Mouse (Mus musculus) telencephalon, adult 2 months (tissue): ENCODE measurements around the gene Fam3c.

Source experiments
- DNase-seq: peaks from one replicate; pipeline ENCODE4 v3.0.0-alpha.2; 2011; ENCODE audit warnings: low read depth, low spot score

The Fam3c gene

DNA sequence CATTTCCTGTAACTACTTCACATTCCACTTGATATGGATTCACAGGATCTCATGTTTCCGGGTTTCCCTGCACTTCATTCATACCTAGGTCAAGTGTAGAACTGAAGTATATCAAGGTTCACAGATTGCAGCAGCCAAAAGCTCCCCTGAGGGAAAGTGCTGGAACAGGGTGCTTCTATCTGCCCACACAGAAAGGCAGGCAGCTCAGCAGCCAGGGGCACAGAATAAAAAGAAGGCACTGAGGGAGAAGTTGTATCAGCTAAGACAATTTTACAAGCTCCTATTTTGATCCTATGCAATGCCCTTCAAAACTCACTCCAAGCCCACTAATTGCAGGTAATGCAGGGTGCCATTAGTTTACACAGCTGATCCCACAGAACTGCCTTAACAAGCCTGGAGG lies 2.0 kb downstream of the Fam3c start:
- peak; percentile 18 for DNase-seq

DNA sequence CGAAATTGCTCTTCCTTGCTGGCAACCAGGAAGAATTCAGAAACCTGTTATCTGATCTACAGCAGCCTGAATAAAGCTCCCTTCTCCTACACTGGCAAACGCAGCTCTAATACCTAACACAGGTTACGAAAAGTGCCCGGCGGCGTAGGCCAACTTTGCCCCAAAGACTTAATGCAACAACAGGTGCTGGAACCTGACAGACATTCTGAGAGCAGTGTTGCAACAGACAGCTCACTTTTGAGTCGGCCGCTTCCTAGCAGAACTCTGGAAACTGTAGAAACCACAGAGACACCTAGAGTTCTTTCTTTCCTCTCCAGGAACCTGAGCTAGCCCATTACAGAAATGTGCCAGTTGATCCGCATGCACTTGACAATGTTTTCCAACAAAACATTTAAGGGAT lies 4.5 kb downstream of the Fam3c start:
- DNase-seq, result no peak

DNA sequence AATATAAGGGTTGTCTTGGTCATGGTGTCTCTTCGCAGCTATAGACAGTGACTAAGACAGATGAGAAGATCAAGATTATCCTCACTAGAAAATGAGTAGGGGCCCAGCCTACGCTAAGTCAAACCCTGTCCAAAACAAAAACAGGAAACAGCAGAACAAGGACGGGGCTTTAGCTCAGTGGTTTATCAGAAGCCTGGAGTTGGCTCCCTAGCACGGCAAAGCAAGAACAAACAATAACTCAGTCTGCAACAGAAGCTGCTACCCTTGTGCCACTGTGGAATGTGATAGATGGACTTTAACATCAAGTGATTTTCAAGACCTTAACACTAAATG lies 5.8 kb downstream of the Fam3c start:
- DNase-seq, result no peak

DNA sequence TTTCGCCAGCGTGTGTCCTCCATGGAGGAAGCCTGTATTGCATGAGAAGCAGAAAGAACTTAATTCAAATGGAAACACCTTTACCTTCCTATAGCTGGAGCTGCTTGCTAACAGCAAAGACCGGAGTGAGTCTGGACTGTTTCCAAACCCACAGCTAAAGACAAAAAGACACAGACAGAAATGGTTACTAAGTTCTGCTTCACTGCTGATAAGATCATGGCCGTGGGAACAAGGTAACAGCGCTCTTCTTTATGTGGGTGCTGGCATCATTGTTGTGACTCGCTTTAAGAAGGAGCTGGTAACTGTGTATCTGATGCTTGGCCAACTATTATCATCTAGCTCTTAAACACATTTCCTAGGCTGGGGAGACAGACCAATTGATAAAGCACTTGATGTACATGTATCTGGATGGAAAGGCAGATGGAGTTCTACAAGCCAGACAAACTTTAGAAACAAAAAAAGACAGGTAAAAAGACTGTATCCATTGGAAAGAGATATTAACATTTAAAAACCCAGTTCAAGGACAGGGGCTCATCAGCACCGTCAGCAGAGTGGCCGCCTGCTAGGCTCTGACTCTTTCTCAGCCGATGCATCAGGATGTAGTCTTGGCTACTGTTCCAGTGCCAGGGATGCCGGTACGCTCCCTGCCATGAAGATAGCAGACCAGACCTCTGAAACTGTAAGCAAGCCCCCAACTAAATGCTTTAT lies 6.4 kb downstream of the Fam3c start:
- DNase-seq, result no peak

DNA sequence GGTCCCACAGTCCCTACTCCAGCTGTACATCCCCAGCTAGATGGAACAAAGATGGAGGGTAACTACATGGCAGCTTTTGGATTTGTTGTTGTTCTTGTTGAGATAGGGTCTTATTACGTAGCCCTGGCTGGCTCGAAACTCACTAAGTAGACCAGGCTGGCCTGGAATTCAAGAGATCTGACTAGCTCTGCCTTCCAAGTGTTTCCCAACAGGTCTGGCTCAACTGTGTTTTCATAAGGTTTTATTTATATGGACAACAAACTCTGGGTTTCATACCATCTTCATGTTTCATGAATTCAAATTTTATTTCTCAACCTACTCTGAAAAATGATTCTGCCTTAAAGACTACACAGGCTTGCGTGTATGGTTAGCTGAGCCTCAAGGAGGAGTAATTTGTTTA lies 7.1 kb downstream of the Fam3c start:
- no peak for DNase-seq

DNA sequence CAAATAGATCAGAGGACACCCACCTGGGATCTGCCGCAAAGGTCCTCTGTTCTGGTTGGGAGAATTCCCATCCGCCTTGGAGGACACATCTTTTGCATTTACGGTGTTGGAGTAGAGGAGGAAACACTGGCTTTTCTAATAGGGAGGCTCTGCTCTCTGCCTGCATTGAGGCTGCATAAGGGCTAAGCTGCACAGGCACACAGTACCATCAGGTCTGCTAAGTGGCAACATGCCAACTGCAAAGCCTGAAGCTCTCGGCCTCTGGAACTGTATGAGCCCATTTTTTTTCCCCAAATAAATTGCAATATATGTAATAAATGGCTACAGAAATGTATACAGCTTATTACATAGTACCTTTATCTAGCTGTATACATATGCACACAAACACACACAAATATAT lies 7.9 kb downstream of the Fam3c start:
- no peak for DNase-seq

DNA sequence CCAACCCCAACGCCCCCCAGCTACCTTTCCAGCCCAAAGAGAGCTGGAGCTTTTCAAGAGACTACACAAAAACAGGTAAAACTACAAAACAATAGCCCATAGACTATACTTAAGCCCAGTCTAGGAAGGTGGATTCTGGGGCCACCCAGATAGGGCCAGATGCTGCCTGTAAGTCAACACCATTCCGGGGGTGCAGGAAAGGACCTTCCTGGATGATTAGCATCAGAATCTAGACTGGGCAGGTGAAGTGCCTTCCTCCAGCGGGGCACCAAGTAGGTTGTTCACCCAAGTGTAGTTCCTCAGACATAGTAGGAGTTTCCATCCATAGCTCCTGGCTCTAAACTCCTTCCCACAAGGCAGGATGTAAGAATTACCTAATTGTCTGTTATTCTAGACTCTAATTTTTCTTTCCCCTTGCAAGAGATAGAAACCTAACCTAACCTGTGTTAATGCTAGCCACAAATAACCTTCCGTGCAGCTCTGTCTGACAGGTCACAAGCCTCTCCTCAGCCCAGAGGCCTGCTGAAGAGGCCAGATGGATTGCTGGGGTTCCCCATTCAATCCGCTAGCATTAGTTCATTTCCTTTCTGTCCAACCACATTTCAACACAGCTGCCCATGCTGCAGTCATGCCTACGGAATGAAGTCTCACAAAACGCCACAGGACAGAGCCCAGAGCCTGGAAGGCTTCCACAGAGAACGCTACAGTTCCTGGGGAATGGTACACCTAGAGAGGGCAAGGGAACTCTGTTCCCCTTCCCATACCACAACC lies 8.7 kb downstream of the Fam3c start:
- no peak for DNase-seq

DNA sequence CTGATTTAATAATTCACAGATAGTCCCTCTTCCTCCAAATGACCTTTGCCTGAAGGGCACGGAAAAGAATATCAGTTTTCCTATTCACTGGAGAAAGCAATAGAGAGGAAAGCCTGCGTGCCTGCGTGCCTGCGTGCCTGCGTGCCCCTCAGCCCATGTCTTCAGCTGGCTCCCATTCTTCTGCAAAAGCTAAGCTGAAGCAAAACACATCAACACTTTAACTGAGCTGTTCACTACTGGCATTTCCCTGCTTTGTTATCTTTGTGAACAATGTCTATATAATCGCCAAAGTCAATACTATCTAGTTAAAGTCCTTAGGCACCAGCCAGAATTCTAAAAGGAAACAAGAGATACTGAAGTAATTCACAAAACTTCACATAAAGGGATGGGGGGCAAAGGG lies 11.6 kb downstream of the Fam3c start:
- no peak for DNase-seq

DNA sequence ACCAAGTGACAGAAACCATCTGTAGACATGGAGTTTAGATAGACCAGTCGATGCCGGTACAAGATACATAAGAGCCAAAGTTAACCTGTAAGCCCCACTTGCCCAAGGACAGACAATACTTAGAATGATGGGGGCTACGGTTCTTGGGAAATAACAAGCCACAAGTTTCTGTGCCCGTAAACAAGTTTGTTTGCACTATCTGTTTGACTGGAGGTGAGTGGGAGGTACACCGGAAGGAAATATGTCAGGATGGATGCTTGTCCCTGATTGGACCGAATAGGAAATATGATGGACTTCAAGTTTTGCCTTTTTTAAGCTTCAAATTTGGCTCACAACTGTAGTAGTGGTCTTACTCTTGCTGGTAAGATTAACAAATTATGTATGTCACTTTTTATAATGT lies 12.3 kb downstream of the Fam3c start:
- no peak for DNase-seq

DNA sequence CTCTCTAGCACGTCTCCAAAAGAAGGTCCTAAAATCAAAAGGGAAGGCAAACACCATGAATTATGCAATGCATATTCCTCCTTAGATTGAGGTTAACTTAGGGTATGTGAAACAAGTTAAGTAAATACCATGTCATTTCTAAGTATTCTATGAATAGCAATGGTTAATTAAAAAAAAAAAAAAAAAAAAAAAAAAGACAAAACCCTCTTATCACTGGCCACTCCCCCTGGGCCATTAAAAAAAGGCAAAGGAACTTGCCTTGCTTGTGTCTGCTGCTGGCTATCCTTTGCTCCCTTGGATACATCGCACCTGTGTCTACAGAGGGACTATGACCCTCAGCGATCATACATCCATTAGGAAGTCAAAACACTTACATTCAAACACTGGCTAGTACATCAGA lies 12.8 kb downstream of the Fam3c start:
- DNase-seq, result no peak

DNA sequence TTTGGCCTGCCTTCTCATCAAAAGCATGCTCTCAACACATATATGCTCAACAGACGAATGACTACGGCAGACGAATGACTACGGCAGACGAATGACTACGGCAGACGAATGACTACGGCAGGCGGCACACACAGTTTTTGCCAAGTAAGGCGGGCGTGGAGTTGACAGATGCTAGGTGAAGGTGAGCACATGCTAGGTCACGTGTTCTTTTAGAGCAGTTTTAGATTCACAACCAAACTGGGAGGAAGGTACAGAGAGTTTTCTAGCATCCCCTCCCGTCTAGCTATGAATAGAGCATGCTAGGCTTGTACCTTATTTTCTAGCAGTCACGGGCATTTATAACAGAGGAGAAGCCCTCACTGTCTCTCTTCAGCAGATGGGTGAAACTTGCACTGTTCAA lies 15.3 kb downstream of the Fam3c start:
- DNase-seq, result no peak

DNA sequence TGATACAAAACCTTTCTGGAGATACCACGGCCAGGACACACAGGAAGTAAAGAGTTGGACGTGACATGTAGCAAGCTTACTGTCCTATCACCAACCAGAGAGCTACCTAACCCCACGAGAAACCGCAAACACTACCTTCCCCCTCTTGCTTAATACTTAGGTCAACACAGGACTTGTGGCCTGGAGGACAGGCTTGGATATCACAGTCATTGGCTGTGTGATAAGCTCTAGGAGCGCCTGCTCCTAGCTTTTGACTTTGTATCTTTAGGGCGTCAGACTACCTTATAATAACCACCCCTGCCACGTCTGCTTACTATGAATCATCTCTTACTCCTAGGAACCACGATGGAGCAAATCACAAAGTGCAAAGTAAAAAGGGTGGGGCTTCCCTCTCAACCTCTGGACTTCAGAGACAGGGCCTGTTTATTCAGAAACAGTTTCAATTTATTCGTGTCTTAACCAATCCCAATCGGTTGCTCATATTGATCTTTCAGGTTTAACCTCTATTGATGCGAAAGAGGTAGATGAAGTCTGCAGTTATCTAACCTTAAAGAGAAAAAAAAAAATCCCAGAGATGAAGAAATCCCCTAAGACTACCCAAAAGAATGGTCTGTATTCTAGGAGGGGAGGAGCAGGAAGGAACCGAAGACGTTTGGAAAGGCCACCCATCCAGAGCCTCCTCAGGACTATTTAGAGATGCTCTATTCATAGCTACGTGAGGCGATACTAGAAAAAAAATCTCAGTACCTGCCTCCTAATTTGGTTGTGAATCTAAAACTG lies 16.1 kb downstream of the Fam3c start:
- DNase-seq, result no peak

DNA sequence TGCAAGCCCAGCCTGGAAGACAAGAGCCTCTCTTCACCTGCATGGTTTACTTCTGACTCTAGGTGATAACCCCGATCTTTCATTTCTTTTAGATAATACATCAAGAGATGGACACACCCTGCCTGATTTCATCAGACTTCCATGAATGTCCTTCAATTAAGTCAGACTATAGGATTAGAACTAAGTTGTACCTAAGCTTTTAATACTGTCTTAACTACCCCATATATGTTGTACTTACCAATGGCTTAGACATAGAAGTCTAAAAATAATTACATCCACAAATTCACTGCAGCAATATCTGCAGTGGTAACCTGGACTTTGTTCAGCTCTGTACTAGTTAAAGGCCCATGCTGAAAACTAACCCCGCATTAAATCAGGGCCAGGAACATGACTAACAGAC lies 23.5 kb downstream of the Fam3c start:
- DNase-seq, result no peak

DNA sequence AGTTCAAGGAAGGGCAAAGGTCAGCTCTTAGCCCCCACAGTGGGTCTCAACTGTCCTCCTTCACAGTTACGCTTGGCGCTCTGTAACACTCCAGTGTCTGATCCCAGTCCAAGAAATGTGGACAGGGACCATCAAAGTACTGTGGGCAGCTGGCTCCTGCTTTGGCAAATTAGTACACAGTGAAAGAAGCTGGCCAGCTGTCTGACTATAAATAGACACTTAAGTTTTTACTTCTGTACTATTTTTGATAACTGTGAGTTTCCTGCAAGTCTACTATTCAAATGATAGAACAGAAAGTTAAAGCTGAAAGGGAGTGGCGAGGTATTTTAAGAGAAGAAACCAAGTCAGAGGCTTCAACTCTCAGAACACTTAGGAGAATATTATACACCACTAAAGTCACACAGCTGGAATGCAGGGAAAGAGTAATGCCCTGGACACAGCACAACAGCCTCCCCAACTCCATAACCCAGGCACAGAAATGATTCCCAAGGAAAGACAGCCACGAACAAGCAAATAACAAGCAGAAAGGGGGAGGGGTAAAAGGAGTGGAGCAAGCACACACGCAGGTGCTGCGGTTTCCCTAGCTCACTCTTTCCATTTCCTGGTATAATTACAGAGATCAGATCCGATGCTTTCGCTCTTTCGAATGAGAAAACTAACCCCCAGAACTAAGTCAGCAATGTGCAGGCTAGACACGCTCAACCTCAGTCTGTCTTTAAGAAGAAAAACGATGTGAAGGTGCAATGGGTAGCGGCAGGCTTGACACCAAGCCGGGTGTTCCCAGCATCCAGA lies 25.7 kb downstream of the Fam3c start:
- DNase-seq, result peak; percentile 13

DNA sequence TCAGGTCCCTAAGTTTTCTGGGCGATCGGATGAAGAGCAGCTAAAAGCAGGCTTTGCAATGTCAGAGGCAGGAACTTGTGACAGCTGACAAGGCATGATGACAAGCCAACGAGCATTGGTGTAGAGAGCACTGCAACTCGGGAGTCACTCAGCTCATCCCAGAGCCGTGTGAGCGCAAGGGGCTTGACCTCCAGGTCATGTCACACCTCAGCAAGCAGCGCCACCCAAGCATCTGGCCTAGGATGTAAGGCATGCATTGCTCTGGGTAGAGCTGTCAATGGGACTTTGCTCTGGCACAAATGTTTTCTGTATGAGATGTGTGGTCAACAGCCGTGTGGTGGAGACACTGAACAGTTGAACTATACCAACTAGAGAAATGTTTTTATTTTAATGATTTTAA lies 28.1 kb downstream of the Fam3c start:
- no peak for DNase-seq

DNA sequence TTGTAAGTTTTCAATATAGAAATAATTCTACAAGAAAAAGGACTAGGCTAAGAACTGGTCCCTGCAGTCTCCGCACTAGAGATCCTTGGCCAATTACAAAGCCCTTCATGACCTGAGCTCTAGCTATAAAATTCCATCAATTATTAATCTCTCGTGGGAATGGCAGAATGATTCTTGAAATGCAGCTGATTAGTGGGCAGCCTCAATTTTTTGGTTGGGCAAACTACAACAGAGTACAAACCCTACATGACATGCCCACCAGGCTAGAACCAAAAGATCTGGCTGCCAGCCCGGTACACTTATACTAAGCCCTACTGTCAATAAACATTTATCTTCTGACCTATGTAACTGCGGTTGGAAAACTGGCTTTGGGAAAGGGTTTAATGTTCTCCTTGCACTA lies 29.0 kb downstream of the Fam3c start:
- no peak for DNase-seq

DNA sequence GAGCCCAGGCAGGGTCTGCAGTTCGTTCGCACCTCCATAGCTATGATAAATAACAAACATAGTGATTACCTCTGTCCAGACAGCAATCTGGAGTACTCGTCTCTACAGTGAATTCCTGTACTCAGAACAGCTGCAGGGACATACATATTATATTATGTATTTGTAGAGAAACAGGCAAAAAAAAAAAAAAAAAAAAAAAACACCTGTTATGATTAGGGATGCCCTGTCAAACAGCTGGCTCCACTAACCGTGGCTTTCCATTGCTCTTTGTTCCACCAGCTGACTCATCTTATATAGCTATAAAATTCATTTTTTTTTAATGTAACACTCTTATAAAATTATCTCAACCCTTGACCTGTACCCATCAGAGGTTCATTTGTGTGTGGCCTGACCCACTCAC lies 29.8 kb downstream of the Fam3c start:
- no peak for DNase-seq

DNA sequence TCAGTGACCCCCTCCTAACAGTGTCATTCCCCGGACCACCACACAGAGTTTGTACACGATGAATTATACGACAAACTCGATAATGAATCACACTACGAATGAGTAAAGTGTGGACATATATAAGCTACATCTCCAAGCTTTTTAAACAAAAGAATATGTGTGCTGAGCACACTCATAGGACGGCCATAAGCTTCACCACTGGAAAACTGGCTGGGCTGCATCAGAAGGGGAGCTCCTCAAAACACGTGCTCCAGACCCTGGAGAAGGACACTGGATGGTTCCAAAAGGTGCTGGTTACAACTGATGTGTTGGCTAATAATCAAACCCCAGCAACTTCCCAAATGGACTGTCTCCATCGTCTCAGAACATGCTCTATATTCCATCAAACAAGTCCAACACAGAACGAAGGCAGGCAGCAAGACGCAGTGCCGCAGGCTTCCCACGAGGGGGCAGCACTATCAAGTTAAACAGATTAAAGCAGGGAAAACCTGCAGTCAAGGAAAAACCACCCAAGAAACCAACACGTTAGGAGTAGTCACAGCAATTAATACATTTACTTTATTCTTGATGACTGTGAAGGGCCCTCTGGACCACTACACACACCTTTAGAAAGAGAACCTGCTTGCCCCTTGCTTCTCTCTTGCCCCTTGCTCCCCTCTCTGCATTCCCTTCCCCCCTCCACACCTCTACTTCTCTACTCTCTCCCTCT lies 30.5 kb downstream of the Fam3c start:
- peak; percentile 58 for DNase-seq

DNA sequence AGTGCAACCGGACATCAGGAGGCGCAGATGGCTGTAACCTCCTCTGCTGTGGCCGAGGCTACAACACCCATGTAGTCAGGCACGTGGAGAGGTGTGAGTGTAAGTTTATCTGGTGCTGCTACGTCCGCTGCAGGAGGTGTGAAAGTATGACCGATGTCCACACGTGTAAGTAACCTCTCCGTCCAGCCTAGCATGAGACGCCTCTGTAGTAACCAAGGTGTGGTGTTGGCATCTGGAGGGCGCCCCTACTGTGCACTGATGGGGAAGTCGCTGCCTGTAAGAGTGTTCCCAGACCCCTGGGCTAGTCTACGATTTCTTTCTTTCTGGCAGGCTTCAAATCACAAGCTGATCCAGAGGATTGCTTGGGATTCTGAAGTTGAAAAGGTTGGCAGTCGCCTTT lies 58.0 kb downstream of the Fam3c start:
- DNase-seq, result no peak

DNA sequence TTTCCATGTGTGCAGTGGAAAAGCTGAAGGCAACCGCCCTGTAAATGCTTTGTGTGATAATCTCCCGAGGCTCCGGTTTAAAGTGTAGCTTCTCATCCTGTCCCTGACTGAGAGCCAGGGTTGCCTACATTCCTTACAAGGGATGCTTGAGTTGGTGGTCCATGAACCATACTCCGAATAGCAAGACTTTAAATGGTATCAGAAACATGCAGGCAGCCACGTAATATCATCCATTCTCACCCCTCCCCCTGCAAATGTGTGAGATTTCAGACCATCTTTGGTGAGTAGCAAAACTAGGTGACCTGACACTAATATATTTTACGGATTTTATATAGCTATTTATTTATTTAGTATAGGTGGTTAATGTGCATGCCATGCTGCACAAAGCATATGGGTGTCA lies 59.0 kb downstream of the Fam3c start:
- no peak for DNase-seq

DNA sequence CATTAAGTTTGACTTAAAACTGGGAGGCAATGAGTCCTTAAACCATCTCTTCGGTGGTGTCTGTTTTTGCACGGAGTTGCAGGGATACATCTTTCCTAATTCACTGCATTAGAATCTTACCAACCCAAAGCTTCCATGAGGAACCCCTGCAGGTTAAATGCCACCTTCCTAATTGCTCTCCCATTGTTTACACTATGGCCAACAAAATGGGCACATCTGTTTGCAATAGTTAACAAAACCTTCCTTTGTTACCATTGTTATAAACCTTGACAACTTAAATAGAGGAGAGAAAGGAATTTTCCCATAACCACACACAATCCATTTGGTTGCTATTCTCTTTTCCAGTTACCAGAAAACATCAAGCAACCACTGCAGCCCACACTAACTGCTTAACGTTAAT lies 62.1 kb downstream of the Fam3c start:
- DNase-seq, result no peak
